Mouse (Mus musculus) thymus, postnatal 10 days (tissue): ENCODE measurements around the gene Xirp1.
A peak's percentile ranks its signal among the peaks of the same experiment; 100 is the strongest.

Experiments
- DNase-seq, 2 experiments: peaks; one replicate each; pipeline ENCODE4 v3.0.0; 2021; ENCODE audit warnings: low spot score in 2 of 2

Xirp1 gene

GRCm38 (mm10) chr9:119988304-119988703, 35.1 kb downstream of the Xirp1 start:
- no peak for DNase-seq

- DNase-seq, result no peak
These were observed 37.4 kb downstream of the Xirp1 start for GRCm38 (mm10) chr9:119985881-119986574.

GRCm38 (mm10) chr9:119984536-119985011, 38.8 kb downstream of the Xirp1 start, which contains the start of gene Csrnp1:
TSS of gene Csrnp1 (minus strand) at chr9:119984658.
- DNase-seq, result peak; percentile 42 to 45

DNA sequence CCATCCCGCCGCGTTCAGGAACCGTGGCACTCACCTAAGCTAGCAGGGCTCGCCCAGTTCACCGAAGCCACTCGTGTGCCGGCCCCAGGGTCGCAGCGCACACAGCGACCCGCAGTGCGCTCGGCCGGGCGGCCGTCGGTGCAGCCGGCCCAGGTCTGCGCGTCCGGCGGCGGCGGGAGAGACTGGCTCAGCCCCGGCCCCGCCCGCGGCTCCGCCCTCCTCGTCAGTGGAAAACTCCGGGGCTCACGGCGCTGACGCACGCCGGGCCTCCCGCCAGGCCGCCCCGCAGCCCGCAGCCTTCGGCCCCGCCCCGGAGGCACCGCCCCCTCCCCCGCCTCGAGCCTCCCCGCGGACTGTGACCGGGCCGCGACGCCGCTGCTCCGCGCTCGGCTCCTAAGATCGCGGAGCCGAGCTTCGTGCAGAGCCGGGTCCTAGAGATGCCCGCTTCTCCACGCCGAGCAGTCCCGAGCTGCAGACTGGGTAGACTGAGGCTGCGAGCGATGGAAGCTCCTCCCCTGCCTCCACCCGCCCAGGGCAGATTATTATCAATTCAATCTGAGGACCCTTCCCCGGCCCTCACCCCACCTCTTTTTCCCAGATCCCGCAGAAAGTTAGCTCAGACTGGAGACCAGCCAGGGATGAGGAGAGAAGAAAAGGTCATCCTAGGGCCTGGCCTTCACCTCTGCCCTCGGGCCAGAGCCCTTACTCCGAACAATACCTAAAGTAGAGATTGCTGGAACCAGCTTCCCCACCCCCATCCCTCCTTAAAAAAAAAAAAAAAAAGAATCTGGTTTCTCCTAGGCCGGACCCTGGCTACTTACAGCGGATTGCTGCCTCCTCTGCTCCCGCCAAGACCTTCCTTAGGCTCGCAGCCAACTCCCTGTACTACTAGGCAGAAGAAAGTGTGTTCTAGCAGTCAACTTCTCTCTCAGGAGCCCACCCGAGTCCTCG, 39.5 kb downstream of the Xirp1 start:
- DNase-seq, result peak; percentile 79 to 81

GRCm38 (mm10) chr9:119982956-119983551, 40.3 kb downstream of the Xirp1 start:
- DNase-seq, result peak; percentile 72 to 81

DNA sequence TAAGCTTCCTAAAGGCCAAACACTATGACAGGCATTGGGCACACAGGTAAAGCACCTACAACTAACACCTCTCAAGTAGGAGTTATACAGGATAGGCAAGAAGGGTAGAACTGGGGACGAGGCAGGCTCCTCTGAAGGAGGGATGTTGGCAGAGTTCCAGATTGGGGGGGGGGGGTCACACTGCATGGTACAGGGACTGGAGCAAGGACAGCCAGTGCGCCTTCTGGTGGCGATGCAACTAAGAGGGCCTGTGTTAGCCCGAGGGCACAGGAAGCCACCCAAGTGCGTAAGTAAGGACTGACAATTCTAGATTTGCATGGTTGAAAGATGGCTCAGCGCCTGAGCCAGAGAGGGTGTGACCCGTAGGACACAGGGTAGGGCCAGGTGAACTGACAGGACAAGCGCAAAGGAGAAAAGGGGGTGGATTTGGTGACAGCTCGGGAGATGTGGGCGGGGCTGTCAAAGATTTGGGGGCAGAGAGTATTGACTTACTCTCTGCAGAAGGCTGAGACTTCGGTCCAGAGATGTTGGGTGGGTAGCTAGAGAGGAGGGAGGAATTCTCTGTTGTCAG, 41.1 kb downstream of the Xirp1 start:
- DNase-seq, result peak; percentile 80

DNA sequence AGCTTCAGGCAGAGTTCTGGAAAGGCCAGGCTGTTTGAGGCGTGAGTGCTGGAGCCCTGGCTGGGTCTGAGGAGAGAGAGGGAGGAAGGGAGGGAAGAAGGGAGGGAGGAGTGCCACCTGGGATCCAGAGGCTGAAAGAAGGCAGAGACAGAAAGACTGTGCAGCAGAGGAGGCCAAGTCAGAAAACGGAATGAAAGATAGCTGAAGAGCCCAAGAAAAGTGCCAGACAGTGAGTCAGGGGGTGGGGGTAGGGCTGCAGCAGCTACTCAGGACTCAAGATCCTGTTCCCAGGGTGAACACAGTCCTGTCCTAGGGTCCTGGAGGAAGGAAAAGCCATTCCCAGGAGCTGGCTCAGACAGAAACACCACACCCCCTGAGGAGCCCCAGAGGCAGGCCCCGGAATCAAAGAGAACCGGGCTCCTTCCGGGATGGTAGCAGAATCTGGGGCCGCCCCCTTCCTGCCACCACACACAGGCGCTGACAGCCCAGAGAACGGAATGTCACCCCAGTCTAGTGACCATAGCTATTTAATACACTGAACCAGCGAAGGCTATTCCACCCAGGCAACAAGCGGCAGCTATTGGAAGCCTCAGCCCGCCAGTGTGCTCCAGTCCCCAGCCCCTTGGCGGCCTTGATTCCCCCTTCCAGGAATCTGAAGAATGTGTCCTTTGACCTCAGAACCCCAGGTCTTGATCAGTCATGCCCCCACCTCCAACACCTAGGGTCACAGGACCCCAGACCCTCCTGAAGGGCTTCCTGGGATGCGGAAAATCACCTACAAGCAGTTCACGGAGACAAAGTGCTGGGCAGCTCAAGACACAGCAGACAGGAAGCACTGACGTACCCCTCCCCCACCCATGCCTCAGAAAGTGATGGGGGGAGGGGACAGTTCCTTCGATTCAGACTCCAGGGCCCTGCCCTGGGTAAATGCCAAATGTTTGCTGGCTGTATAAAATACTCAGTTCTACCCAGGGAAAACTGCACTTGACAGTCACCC, 41.9 kb downstream of the Xirp1 start:
- peak; percentile 82 to 87 for DNase-seq

- DNase-seq, result peak in 1 of 2 experiments; percentile 40
These were observed 42.6 kb downstream of the Xirp1 start for GRCm38 (mm10) chr9:119980770-119981182.

GRCm38 (mm10) chr9:119979749-119980148, 43.6 kb downstream of the Xirp1 start:
- DNase-seq, result no peak

- DNase-seq, result no peak
These were observed 44.5 kb downstream of the Xirp1 start for GRCm38 (mm10) chr9:119978811-119979441.

GRCm38 (mm10) chr9:119978151-119978810, 45.1 kb downstream of the Xirp1 start:
- peak; percentile 73 to 78 for DNase-seq

DNA sequence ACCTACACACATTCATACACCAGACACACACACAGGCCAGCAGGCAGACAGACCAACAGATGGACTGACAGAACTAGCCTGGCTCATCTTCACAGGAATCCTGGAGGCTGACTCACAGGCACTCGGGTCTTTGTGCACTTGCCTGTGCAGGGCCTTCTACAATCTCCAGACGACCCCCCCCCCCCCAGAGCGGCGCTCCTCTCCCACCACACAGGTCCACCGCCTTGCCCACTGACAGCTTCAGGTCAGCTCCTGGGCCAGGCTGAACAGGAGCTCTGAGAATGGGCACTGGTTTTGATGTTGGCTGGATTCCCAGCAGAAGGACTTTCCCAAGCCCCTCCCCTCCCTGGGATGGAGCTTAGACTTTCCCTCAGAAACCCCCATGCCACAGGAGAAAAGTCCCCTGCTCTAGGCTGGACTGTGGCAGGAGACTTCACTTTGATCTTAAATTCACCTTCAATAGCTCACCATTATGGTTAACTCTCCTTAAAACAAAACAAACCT, 45.8 kb downstream of the Xirp1 start:
- no peak for DNase-seq

- DNase-seq, result peak; percentile 40 to 44
These were observed 46.5 kb downstream of the Xirp1 start for GRCm38 (mm10) chr9:119976704-119977556.

DNA sequence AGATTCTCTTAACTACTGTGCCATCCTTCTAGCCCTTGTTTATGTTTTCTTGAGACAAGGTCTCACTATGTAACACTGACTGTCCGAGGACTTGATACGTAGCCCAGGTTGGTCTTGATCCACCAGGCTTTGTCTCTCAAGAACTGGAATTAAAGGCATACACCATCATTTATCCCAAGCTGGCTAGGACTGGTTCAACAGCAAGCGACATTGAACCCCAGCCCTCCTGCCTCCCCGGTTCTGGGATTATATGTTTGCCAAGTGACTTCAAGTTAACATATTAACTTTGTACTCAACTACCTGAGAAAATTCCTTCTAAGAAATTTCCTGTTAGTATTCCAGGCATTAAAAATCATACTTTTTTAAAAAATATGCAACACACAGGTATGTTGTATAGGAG, 48.1 kb downstream of the Xirp1 start:
- no peak for DNase-seq

- DNase-seq, result no peak
These were observed 48.8 kb downstream of the Xirp1 start for GRCm38 (mm10) chr9:119974609-119975008.

DNA sequence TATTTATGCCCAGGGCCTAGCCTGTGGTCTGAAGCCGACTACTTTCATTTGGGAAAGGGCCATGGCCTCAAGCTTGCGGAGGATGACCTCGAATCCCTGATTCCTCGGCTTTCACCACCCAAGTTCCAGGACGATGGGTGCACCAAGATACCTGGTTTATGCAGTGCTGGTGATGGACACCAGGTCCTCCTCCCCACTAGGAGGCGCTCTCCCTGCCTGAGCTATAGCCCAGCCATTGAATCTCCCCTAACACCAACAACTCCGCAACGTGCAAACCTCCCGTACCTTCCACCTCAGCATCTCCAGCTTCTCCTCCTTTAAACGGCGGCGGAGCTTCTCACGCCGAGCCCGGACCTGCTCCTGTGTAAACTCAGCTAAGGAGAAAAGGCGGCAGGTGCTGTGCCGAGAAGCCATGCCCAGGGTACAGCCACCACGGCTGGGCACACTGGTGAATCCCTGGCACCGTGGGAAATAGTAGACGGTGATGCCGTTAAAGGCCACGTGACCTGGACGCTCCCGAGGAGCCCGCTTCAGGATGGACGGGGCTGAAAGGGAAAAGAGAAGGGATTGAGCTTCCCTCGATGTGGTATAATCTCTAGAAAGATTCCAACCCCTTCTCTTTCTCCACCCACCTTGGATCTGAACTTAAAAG, 49.4 kb downstream of the Xirp1 start:
- peak in 1 of 2 experiments; percentile 56 for DNase-seq

DNA sequence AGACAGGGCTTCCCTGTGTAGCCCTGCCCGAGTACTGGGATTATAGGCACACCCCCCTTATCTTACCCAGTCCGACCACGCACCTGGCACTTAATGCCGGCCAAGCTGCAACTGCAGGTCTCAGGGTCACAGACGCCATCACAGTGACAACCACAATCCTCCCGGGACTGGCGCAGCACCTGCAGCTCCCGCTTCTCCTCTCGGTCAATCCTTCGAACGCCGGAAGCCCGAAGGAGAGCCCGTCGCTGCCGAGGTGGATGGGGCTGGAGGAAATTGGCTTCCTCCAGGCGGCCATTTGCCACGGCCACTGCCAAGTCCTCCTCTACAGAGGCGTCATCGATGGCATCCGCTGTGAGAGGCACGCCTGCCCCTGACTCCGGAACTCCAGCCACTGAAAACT, 50.1 kb downstream of the Xirp1 start:
- no peak for DNase-seq

- DNase-seq, result no peak
These were observed 50.8 kb downstream of the Xirp1 start for GRCm38 (mm10) chr9:119972582-119972981.
